Mouse (Mus musculus): ENCODE results near the gene Kif6. TPM values are rescaled to one million over a fixed set of nuclear protein-coding genes. Genes with fewer than 3 reads are reported as not detected.

The Kif6 gene
- polyA plus RNA-seq, 1 experiment from 2014 or later, result 0.08 TPM

DNA sequence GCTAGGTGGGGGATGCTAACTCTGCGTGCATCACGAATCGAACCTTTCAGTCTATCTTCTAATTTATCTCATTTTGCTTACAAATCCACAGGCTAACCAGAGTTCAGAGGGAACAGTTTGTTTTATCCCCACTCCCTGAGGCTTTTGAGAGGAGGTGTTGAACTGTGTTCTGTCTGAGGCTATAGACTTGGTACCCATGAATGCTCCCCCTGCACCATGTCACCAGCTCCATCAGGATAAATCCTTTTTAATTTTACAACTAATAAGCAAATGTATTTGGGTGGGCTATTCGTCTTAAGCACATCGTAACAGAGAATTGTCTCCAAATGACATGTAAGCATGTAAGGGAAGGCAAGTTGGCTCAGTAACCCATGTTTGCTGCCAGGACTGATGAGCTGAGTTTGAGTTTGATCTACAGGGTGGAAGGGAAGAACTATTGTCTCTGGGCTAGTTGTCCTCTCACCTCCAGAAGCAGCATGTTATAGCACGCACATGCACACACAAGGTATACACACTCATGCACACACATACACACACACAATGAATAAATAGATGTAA, 122.4 kb downstream of the Kif6 start:
- Histone ChIP-seq H3K4me2 (no peak overlapping the region), H3K4me3 (replicated peaks) (no peak overlapping the region), H3K9ac (no peak overlapping the region), H3K27me3 (no peaks in the 10 kb centered on the region), H3K36me3 (replicated peaks) (no peaks in the 10 kb centered on the region), H3K27ac (replicated peaks) (no peak overlapping the region), H3K4me1 (replicated peaks) (no peaks in the 10 kb centered on the region), H3K9me3 (replicated peaks) (no peaks in the 10 kb centered on the region)
- WGBS (ENCODE audit: insufficient replicate concordance), result 78% methylated on average over 6 of the region's 6 CpGs
- ATAC-seq (ENCODE audit: insufficient read depth), result no peak

DNA sequence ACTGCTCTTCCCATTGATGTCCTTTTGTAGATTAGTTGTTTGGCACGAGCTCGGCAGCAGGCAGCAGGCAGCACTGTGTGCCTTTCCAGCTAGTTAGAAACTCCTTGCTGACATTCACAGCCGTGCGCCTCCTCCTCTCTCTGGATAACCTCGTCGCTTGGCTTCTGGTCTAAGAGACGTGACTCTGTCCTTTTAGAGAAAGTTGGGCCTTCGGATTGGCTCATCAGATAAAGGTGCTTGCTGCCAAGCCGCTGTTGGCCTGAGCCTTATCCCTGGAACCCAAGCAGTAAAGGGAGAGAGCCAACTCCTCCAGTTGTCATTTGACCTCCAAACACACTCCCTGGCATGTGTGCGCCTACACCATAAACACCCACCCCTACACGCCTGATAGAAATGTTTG, 123.4 kb downstream of the Kif6 start:
- H3K27ac ChIP-seq (replicated peaks), result no peak overlapping the region
- H3K9ac ChIP-seq, result no peak overlapping the region
- H3K27me3 ChIP-seq, result no peaks in the 10 kb centered on the region
- H3K4me2 ChIP-seq, result no peak overlapping the region
- no peaks in the 10 kb centered on the region for H3K4me1 ChIP-seq (replicated peaks)
- H3K9me3 ChIP-seq (replicated peaks), result no peaks in the 10 kb centered on the region
- H3K36me3 ChIP-seq (replicated peaks), result no peaks in the 10 kb centered on the region
- WGBS (ENCODE audit: insufficient replicate concordance), result 65% methylated on average over 11 of the region's 11 CpGs
- ATAC-seq (ENCODE audit: insufficient read depth), result no peak
- no peak overlapping the region for H3K4me3 ChIP-seq (replicated peaks)

DNA sequence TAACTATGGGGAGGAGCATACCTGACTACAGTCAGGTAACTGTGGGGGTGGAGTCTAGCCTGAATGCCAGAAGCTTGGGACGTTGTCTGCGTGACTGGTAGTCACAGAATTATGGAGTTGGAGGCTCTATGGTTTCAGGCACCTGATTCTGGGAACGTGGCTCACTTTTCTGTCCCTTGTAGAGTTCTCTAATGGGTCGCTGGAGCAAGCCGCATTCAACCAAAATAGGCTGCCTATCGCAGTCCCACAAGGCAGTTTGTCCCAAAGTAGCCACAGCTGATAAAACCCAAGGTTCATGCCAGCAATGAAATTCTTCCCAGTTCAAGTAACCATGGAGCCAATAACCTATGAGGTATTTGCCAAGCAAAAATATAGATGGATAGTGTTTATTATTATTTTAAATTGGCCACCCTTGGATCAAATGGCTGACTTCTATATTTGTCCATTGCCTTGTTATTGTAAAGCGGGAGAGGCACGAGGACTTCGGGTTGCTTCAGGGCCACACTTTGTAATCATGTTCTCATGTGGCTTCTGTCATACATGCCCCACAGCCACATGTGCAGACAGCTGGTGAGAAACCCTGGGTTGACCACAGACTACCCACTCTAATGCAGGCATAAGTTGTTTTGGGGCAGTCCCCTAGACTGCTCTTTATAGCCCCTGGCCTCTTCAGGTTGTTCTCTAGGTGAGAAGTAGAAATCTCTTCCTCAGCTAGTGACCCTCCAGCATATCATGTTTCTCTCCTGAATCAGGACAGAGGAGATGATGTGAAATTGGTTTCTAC, 125.2 kb downstream of the Kif6 start:
- WGBS (ENCODE audit: insufficient replicate concordance), result 67% methylated on average over 9 of the region's 9 CpGs
- no peak for ATAC-seq (ENCODE audit: insufficient read depth)

GRCm38 (mm10) chr17:49741172-49741571, 126.2 kb downstream of the Kif6 start:
- no peaks in the 10 kb centered on the region for H3K4me1 ChIP-seq (replicated peaks)
- no peak overlapping the region for H3K4me3 ChIP-seq (replicated peaks)
- H3K9ac ChIP-seq, result no peak overlapping the region
- H3K36me3 ChIP-seq (replicated peaks), result no peaks in the 10 kb centered on the region
- ATAC-seq (ENCODE audit: insufficient read depth), result no peak
- 63% methylated on average over 4 of the region's 4 CpGs for WGBS (ENCODE audit: insufficient replicate concordance)
- H3K9me3 ChIP-seq (replicated peaks), result no peaks in the 10 kb centered on the region
- no peak overlapping the region for H3K4me2 ChIP-seq
- no peaks in the 10 kb centered on the region for H3K27me3 ChIP-seq
- no peak overlapping the region for H3K27ac ChIP-seq (replicated peaks)

More for the DNA sequence above, 125.2 kb downstream of the Kif6 start:
- H3K27ac ChIP-seq (replicated peaks), result no peak overlapping the region
- H3K4me2 ChIP-seq, result no peak overlapping the region
- H3K9me3 ChIP-seq (replicated peaks), result no peaks in the 10 kb centered on the region
- H3K9ac ChIP-seq, result no peak overlapping the region
- H3K4me3 ChIP-seq (replicated peaks), result no peak overlapping the region
- no peaks in the 10 kb centered on the region for H3K4me1 ChIP-seq (replicated peaks)
- no peaks in the 10 kb centered on the region for H3K36me3 ChIP-seq (replicated peaks)
- H3K27me3 ChIP-seq, result no peaks in the 10 kb centered on the region

DNA sequence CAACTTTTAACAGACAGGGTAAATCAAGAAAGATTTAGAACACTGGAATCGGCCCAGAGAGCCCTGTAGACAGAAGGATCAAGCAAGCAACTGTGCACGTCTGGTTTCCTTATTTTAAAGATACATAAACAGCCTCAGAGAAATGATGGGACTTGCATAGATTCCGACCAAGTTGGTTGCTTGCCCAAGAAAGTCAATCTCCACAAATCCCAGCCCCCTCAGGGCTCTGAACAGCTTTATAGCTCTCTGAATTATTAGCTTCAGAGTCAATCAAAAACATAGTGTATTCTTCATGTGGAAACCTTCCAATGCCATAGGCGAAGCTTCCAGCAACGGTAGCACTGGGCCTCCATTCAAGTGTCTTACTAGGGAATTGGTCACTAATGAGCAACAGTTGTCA, 127.0 kb downstream of the Kif6 start:
- Histone ChIP-seq H3K9ac (no peak overlapping the region), H3K9me3 (replicated peaks) (no peaks in the 10 kb centered on the region), H3K4me1 (replicated peaks) (no peaks in the 10 kb centered on the region), H3K4me3 (replicated peaks) (no peak overlapping the region), H3K4me2 (no peak overlapping the region), H3K27me3 (no peaks in the 10 kb centered on the region), H3K27ac (replicated peaks) (no peak overlapping the region), H3K36me3 (replicated peaks) (no peaks in the 10 kb centered on the region)
- ATAC-seq (ENCODE audit: insufficient read depth), result no peak
- WGBS (ENCODE audit: insufficient replicate concordance), result 54% methylated on average over 5 of the region's 5 CpGs

GRCm38 (mm10) chr17:49743580-49744463, 128.9 kb downstream of the Kif6 start:
- no peak overlapping the region for H3K27ac ChIP-seq (replicated peaks)
- no peaks in the 10 kb centered on the region for H3K4me1 ChIP-seq (replicated peaks)
- H3K36me3 ChIP-seq (replicated peaks), result no peaks in the 10 kb centered on the region
- H3K4me2 ChIP-seq, result no peak overlapping the region
- 70% methylated on average over 14 of the region's 14 CpGs for WGBS (ENCODE audit: insufficient replicate concordance)
- no peak overlapping the region for H3K4me3 ChIP-seq (replicated peaks)
- no peak for ATAC-seq (ENCODE audit: insufficient read depth)
- H3K27me3 ChIP-seq, result no peaks in the 10 kb centered on the region
- H3K9me3 ChIP-seq (replicated peaks), result no peaks in the 10 kb centered on the region; the same call in 1 of the 2 replicates
- no peak overlapping the region for H3K9ac ChIP-seq

GRCm38 (mm10) chr17:49750889-49751324, 136.0 kb downstream of the Kif6 start:
- no peaks in the 10 kb centered on the region for H3K4me1 ChIP-seq (replicated peaks)
- ATAC-seq (ENCODE audit: insufficient read depth), result no peak
- WGBS (ENCODE audit: insufficient replicate concordance), result 36% methylated on average over 6 of the region's 6 CpGs

GRCm38 (mm10) chr17:49753874-49754273, 138.9 kb downstream of the Kif6 start:
- H3K4me1 ChIP-seq (replicated peaks), result no peaks in the 10 kb centered on the region
- no peak overlapping the region for H3K27ac ChIP-seq (replicated peaks)
- no peaks in the 10 kb centered on the region for H3K9me3 ChIP-seq (replicated peaks)
- no peak overlapping the region for H3K4me3 ChIP-seq (replicated peaks)
- ATAC-seq (ENCODE audit: insufficient read depth), result no peak
- no peaks in the 10 kb centered on the region for H3K27me3 ChIP-seq
- H3K9ac ChIP-seq, result no peak overlapping the region
- no peaks in the 10 kb centered on the region for H3K36me3 ChIP-seq (replicated peaks)
- whole genome bisulfite sequencing (ENCODE audit: insufficient replicate concordance), result 69% methylated on average over 7 of the region's 7 CpGs
- no peak overlapping the region for H3K4me2 ChIP-seq

More at GRCm38 (mm10) chr17:49750889-49751324, 136.0 kb downstream of the Kif6 start:
- Histone ChIP-seq H3K27me3 (no peaks in the 10 kb centered on the region), H3K27ac (replicated peaks) (no peak overlapping the region), H3K9ac (no peak overlapping the region), H3K9me3 (replicated peaks) (no peaks in the 10 kb centered on the region; the same call in 1 of the 2 replicates), H3K36me3 (replicated peaks) (no peaks in the 10 kb centered on the region), H3K4me2 (no peak overlapping the region), H3K4me3 (replicated peaks) (no peak overlapping the region)

DNA sequence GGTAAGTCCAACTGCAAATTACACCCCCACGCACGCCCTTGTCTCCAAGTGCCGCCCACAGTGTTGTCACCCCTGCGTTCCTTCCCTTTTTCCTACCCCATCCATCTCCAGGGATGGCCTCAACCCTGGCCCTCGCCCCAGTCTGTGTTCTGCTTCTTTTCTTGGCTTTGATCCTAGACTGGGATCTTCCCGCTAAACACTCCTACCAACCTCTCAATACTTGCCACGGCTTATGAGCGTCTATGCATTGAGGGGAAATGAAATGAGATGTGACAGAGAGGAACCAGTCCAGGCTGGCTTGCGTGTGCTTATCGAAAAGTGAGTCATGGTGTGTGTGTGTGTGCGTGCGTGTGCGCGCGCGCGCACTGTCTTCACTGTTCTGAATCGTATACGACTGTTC, 141.9 kb downstream of the Kif6 start:
- Histone ChIP-seq H3K4me1 (replicated peaks) (no peaks in the 10 kb centered on the region), H3K9ac (no peak overlapping the region), H3K9me3 (replicated peaks) (no peaks in the 10 kb centered on the region), H3K27ac (replicated peaks) (no peak overlapping the region), H3K36me3 (replicated peaks) (no peaks in the 10 kb centered on the region), H3K4me2 (no peak overlapping the region), H3K27me3 (no peaks in the 10 kb centered on the region), H3K4me3 (replicated peaks) (no peak overlapping the region)
- 77% methylated on average over 19 of the region's 19 CpGs for WGBS (ENCODE audit: insufficient replicate concordance)
- no peak for ATAC-seq (ENCODE audit: insufficient read depth)

DNA sequence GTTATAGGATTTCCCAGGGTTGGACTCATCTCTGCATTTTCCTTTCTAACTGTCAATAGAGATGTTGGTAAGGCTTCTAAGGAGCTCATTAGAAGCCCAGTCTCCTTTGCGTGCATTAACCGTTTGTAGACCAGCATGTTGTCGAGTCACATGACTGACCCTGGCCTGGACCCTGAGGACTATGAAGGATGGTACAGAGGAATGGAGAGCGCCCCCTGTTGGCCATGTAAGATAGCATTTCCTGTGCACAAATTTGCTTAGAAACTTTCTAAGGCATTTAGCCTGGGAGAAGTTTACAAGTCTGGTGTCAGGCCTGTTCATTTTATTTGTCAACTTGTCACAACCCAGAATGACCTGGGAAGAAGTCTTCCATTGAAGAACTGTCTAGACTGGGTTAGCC, 144.1 kb downstream of the Kif6 start:
- no peaks in the 10 kb centered on the region for H3K4me1 ChIP-seq (replicated peaks)
- H3K27ac ChIP-seq (replicated peaks), result no peak overlapping the region
- 62% methylated on average over 4 of the region's 4 CpGs for WGBS (ENCODE audit: insufficient replicate concordance)
- ATAC-seq (ENCODE audit: insufficient read depth), result no peak
- no peak overlapping the region for H3K9ac ChIP-seq
- no peak overlapping the region for H3K4me3 ChIP-seq (replicated peaks)
- no peaks in the 10 kb centered on the region for H3K9me3 ChIP-seq (replicated peaks)
- H3K27me3 ChIP-seq, result no peaks in the 10 kb centered on the region
- H3K4me2 ChIP-seq, result no peak overlapping the region
- H3K36me3 ChIP-seq (replicated peaks), result no peaks in the 10 kb centered on the region

- Histone ChIP-seq H3K27ac (replicated peaks) (no peak overlapping the region), H3K36me3 (replicated peaks) (no peaks in the 10 kb centered on the region), H3K4me3 (replicated peaks) (no peak overlapping the region), H3K9me3 (replicated peaks) (no peaks in the 10 kb centered on the region), H3K4me1 (replicated peaks) (no peaks in the 10 kb centered on the region), H3K9ac (no peak overlapping the region), H3K4me2 (no peak overlapping the region), H3K27me3 (no peaks in the 10 kb centered on the region)
- 56% methylated on average over 11 of the region's 11 CpGs for WGBS (ENCODE audit: insufficient replicate concordance)
- no peak for ATAC-seq (ENCODE audit: insufficient read depth)
Observed at GRCm38 (mm10) chr17:49761260-49761659, 146.3 kb downstream of the Kif6 start.

All from liver, embryonic 15.5 days (tissue).